Mouse (Mus musculus) neural tube, embryonic 11.5 days (tissue): Measurements from ENCODE around the gene Ppp6r2. TPM values are rescaled to one million over a fixed set of nuclear protein-coding genes. Genes with fewer than 3 reads are reported as not detected.

Experiments
- ATAC-seq: fragments of 200-750 bp; cut with Nextera tagmentation; 2 replicates; pipeline ENCODE4 v1.8.0; 2017; ENCODE audit warnings: moderate number of reproducible peaks, mild to moderate bottlenecking, moderate TSS enrichment, moderate library complexity; ENCODE audit not compliant: insufficient read depth, low FRiP score, low TSS enrichment
- DNase-seq: peaks from one replicate; pipeline ENCODE4 v3.0.0-alpha.2; 2015; ENCODE audit warnings: low spot score
- H3K27ac ChIP-seq: fragments of 300-500 bp; sonication (generic); 2 replicates; pipeline ENCODE4 v1.5.1; 2014; ENCODE audit warnings: low read depth, mild to moderate bottlenecking, low read length
- H3K27me3 ChIP-seq: fragments of 300-500 bp; sonication (generic); 2 replicates; pipeline ENCODE4 v1.6.1; 2014; ENCODE audit warnings: mild to moderate bottlenecking, low read length, mixed read lengths; ENCODE audit not compliant: control insufficient read depth, insufficient read depth
- H3K36me3 ChIP-seq: fragments of 300-500 bp; sonication (generic); 2 replicates; pipeline ENCODE4 v1.6.1; 2014; ENCODE audit warnings: mild to moderate bottlenecking, low read length, moderate library complexity, mixed read lengths; ENCODE audit not compliant: control insufficient read depth, insufficient read depth
- H3K4me1 ChIP-seq: fragments of 300-500 bp; sonication (generic); 2 replicates; pipeline ENCODE4 v1.6.1; 2014; ENCODE audit warnings: low read length, mixed read lengths; ENCODE audit not compliant: control insufficient read depth, insufficient read depth
- H3K4me2 ChIP-seq: fragments of 300-500 bp; sonication (generic); 2 replicates; pipeline ENCODE4 v1.6.1; 2014; ENCODE audit warnings: low read depth, mild to moderate bottlenecking, moderate library complexity
- H3K4me3 ChIP-seq: fragments of 300-500 bp; sonication (generic); 2 replicates; pipeline ENCODE4 v1.5.1; 2014; ENCODE audit warnings: low read depth, low read length
- H3K9ac ChIP-seq: fragments of 300-500 bp; sonication (generic); 2 replicates; pipeline ENCODE4 v1.6.1; 2014; ENCODE audit warnings: mild to moderate bottlenecking, low read length
- H3K9me3 ChIP-seq: fragments of 300-500 bp; sonication (generic); 2 replicates; pipeline ENCODE4 v1.6.1; 2016; ENCODE audit warnings: low read length; ENCODE audit not compliant: control insufficient read depth
- WGBS: fragments of 180-500 bp; shearing (Covaris S2); extraction: QIAGEN DNeasy Blood & Tissue Kit; methylation state at CpG from one replicate; pipeline ENCODE4 v1.1.7; 2014; 5-methylcytosine and 5-hydroxymethylcytosine counted together
- polyA plus RNA-seq: library from polyadenylated mRNA; unstranded; fragments of >200 nt; fragmentation: Nextera tagmentation; extraction: Ambion mirVana; gene quantifications from 2 replicates; pipeline ENCODE4 v1.2.1, GENCODE M21; 2014

Gene Ppp6r2
- polyA plus RNA-seq, 1 experiment from 2014 or later, result 47.1 TPM

DNA sequence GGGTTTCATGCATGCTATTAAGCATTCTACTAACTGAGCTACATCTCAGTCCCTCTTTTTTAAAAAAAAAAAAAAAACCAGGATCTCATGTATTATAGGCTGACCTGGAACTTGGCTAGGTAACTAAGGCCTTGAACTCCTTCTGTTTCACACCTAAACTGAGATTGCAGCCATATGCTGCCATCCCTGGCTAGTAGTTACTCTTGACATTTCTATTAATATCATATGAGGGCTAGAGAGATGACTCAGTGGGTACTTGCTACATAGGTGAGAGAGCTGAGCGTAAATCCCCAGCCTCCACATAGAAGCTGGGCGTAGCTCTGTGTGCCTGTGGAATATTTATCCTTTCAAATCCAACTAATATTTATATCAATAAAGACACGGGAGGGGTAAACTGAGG, 3.6 kb downstream of the Ppp6r2 start:
- H3K4me1 ChIP-seq, result peaks cover 6% of the 10 kb centered on the region; the same call in 1 of the 2 replicates
- DNase-seq, result no peak
- no peaks in the 10 kb centered on the region for H3K27me3 ChIP-seq
- ATAC-seq, result no peak
- H3K36me3 ChIP-seq, result peaks cover 6% of the 10 kb centered on the region
- no peak overlapping the region for H3K4me2 ChIP-seq
- no peaks in the 10 kb centered on the region for H3K9me3 ChIP-seq
- H3K27ac ChIP-seq, result no peak overlapping the region
- H3K4me3 ChIP-seq, result no peak overlapping the region
- 94% methylated on average over 3 of the region's 3 CpGs for WGBS
- H3K9ac ChIP-seq, result no peak overlapping the region

GRCm38 (mm10) chr15:89215611-89216233, 4.4 kb downstream of the Ppp6r2 start:
- Histone ChIP-seq H3K4me1 (peaks cover 6% of the 10 kb centered on the region; the same call in 1 of the 2 replicates), H3K9ac (no peak overlapping the region), H3K4me3 (no peak overlapping the region), H3K9me3 (no peaks in the 10 kb centered on the region), H3K27me3 (no peaks in the 10 kb centered on the region), H3K27ac (no peak overlapping the region), H3K4me2 (no peak overlapping the region), H3K36me3 (peaks cover 6% of the 10 kb centered on the region)
- DNase-seq (no peak), ATAC-seq (no peak)
- WGBS, result 82% methylated on average over 2 of the region's 2 CpGs

DNA sequence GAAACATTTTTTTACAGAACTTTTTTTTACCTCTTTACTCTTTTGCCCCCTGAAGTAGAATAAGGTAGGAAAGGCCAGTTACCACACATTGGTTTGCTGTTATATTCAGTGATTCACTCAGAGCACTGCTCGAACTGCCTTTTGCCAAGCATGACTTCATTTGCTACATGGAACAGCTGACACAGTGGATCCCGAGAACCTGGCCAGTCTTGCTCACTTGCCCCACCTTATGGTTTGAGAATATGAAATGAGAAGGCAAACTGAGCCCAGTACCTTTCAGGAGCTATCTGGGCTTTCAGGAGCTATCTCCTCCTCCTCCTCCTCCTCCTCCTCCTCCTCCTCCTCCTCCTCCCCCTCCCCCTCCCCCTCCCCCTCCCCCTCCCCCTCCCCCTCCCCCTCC, 22.2 kb downstream of the Ppp6r2 start:
- no peak overlapping the region for H3K4me2 ChIP-seq
- H3K9me3 ChIP-seq, result no peaks in the 10 kb centered on the region
- no peaks in the 10 kb centered on the region for H3K27me3 ChIP-seq
- H3K9ac ChIP-seq, result no peak overlapping the region
- DNase-seq (no peak), ATAC-seq (no peak)
- H3K27ac ChIP-seq, result no peak overlapping the region
- WGBS, result 62% methylated on average over 2 of the region's 2 CpGs
- H3K36me3 ChIP-seq, result no peaks in the 10 kb centered on the region
- H3K4me1 ChIP-seq, result no peaks in the 10 kb centered on the region
- no peak overlapping the region for H3K4me3 ChIP-seq

DNA sequence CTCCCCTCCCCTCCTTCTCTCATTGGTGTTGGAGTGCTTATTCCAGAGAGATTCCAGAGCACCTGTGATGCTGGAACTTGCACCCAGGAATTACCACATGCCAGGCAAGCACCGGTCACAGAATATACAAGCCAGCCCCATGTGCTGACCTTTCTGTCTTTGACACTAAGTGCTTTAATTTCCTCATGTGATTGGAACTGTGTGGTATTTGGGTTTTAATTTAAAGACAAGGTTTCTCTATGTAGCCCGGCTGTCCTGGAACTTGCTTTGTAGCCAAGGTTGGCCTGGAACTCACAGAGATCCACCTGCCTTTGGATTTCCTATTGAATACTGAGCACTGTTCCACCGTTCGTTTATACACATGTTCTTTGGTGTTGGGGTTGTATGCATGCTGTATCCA, 22.7 kb downstream of the Ppp6r2 start:
- H3K4me3 ChIP-seq, result no peak overlapping the region
- DNase-seq, result no peak
- no peak for ATAC-seq
- WGBS, result 85% methylated on average over 4 of the region's 4 CpGs
- no peaks in the 10 kb centered on the region for H3K4me1 ChIP-seq
- H3K36me3 ChIP-seq, result no peaks in the 10 kb centered on the region
- no peak overlapping the region for H3K9ac ChIP-seq
- H3K27me3 ChIP-seq, result no peaks in the 10 kb centered on the region
- H3K9me3 ChIP-seq, result no peaks in the 10 kb centered on the region
- H3K4me2 ChIP-seq, result no peak overlapping the region
- H3K27ac ChIP-seq, result no peak overlapping the region

DNA sequence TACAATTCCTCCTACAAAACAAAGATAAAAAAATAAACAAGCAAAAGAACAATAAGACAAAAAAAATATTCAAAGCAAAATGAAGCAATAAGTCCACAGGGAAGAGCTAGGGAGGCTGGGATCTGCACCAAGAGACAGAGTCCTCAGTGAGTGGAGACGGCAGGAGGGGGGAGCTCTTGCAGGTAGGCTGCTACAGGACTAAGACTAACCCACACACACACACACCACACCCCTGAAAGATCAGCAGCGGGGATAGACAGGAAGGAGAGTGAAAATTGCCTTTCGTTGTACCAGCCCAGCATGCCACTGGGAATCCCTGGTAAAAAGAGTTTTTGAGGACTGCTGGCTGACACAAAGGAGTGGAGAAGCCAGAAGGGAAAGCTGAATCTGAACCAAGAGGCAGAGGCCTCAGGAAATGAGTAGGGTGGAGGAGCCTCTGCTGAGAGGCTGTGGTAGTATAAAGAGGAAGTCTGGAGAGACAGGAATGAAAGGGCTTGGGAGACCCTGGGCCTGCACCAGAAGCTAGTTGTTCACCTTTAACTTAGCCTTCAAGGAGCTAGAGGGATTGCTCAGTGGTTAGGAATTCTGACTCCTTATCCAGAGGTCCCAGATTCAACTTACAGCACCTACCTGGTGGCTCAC, 28.5 kb downstream of the Ppp6r2 start:
- Histone ChIP-seq H3K36me3 (peaks cover 2% of the 10 kb centered on the region; the same call in 1 of the 2 replicates), H3K4me2 (no peak overlapping the region), H3K9ac (no peak overlapping the region), H3K4me3 (no peak overlapping the region), H3K27ac (no peak overlapping the region), H3K4me1 (no peaks in the 10 kb centered on the region), H3K27me3 (no peaks in the 10 kb centered on the region), H3K9me3 (no peaks in the 10 kb centered on the region)
- no peak for ATAC-seq
- WGBS, result 67% methylated on average over 3 of the region's 3 CpGs
- DNase-seq, result no peak

DNA sequence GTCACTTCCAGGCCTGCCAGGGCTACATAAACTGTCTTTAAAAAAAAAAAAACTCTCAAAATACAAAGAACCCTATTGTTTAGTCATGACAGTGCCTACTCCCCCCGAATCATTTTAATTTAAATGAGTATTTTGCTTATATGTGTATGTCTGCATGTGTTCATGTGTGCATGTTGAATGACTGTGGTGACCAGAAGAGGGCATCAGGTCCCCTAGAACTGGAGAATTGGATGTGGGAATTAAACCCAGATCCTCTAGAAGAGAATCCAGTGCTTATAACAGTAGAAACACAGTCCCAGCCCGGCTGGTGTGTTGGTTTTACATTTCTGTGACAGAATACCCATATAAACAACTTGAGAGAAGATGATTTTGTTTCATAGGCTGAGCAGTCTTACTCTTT, 29.7 kb downstream of the Ppp6r2 start:
- Histone ChIP-seq H3K27ac (no peak overlapping the region), H3K4me1 (no peaks in the 10 kb centered on the region), H3K4me2 (no peak overlapping the region), H3K4me3 (no peak overlapping the region), H3K9me3 (no peaks in the 10 kb centered on the region), H3K9ac (no peak overlapping the region), H3K36me3 (peaks cover 2% of the 10 kb centered on the region; the same call in 1 of the 2 replicates), H3K27me3 (no peaks in the 10 kb centered on the region)
- ATAC-seq, result no peak
- 69% methylated on average over 2 of the region's 2 CpGs for WGBS
- no peak for DNase-seq

GRCm38 (mm10) chr15:89249063-89249462, 37.7 kb downstream of the Ppp6r2 start:
- DNase-seq (no peak), ATAC-seq (no peak)
- Histone ChIP-seq H3K36me3 (peaks cover 2% of the 10 kb centered on the region), H3K27ac (no peak overlapping the region), H3K4me2 (no peak overlapping the region), H3K9me3 (no peaks in the 10 kb centered on the region), H3K4me3 (no peak overlapping the region), H3K27me3 (no peaks in the 10 kb centered on the region), H3K4me1 (no peaks in the 10 kb centered on the region), H3K9ac (no peak overlapping the region)
- 90% methylated on average over 6 of the region's 6 CpGs for WGBS

- WGBS, result 80% methylated on average over 4 of the region's 4 CpGs
- ATAC-seq (no peak), DNase-seq (no peak)
- no peak overlapping the region for H3K27ac ChIP-seq
- no peaks in the 10 kb centered on the region for H3K9me3 ChIP-seq
- H3K4me3 ChIP-seq, result no peak overlapping the region
- H3K36me3 ChIP-seq, result no peaks in the 10 kb centered on the region; the same call in 1 of the 2 replicates
- no peaks in the 10 kb centered on the region for H3K27me3 ChIP-seq
- H3K4me1 ChIP-seq, result no peaks in the 10 kb centered on the region
- no peak overlapping the region for H3K9ac ChIP-seq
- no peak overlapping the region for H3K4me2 ChIP-seq
These were observed 44.0 kb downstream of the Ppp6r2 start for GRCm38 (mm10) chr15:89255330-89255729.

DNA sequence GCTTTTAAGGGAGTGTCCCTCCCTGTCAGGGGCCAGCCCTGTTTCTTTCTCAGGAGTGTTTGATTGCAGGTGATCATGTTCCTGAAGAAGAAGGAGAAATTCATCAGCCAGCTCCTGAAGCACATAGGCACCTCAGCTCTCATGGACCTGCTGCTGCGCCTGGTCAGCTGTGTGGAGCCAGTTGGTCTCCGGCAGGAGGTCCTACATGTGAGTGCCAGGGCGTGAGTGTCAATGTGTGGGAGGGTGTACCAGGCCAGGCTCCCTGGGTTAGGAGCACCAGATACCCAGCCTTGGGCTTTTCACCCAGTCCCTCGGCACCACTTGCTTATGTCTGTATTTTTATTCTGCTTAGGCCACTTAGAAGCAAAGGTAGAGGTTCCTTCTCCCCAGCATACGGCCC, 47.6 kb downstream of the Ppp6r2 start:
- DNase-seq (no peak), ATAC-seq (no peak)
- no peak overlapping the region for H3K27ac ChIP-seq
- H3K4me3 ChIP-seq, result no peak overlapping the region
- no peak overlapping the region for H3K9ac ChIP-seq
- H3K36me3 ChIP-seq, result no peaks in the 10 kb centered on the region; the same call in none of the 2 replicates
- WGBS, result 93% methylated on average over 5 of the region's 5 CpGs
- H3K9me3 ChIP-seq, result no peaks in the 10 kb centered on the region
- no peaks in the 10 kb centered on the region for H3K4me1 ChIP-seq
- no peaks in the 10 kb centered on the region for H3K27me3 ChIP-seq
- no peak overlapping the region for H3K4me2 ChIP-seq
